ENCODE assay signal across 34 mouse cellular contexts in genomic region chr2:131868983-131869382, GRCm38 (mm10). TPM values are rescaled to one million over a fixed set of nuclear protein-coding genes. Genes with fewer than 3 reads are reported as not detected.
"Had no signal": no experiment of that assay in that cellular context is flagged by ENCODE, and none has a peak within 500 bp of the region (broad histone marks: within the 10 kb centered on the region; RNA-seq: fewer than 3 reads in every experiment).

No protein-coding gene starts in this region.

- H3K4me3 ChIP-seq: embryonic facial prominence, embryonic 10.5 days; embryonic facial prominence, embryonic 12.5 days; embryonic facial prominence, embryonic 13.5 days; embryonic facial prominence, embryonic 15.5 days; erythroblast, embryonic 14.5 days; forebrain, embryonic 10.5 days; forebrain, embryonic 12.5 days; forebrain, embryonic 13.5 days; forebrain, embryonic 15.5 days; gastrocnemius, adult 2 months; heart, adult 2 months had no signal

- H3K9me3 ChIP-seq: embryonic facial prominence, embryonic 10.5 days; embryonic facial prominence, embryonic 12.5 days; embryonic facial prominence, embryonic 15.5 days; forebrain, embryonic 12.5 days; forebrain, embryonic 13.5 days; forebrain, embryonic 15.5 days had no signal

- H3K27me3 ChIP-seq: embryonic facial prominence, embryonic 12.5 days; embryonic facial prominence, embryonic 13.5 days; embryonic facial prominence, embryonic 15.5 days; forebrain, embryonic 12.5 days; forebrain, embryonic 13.5 days; forebrain, embryonic 15.5 days had no signal

- H3K4me2 ChIP-seq: embryonic facial prominence, embryonic 12.5 days; embryonic facial prominence, embryonic 13.5 days; embryonic facial prominence, embryonic 15.5 days; forebrain, embryonic 12.5 days; forebrain, embryonic 13.5 days; forebrain, embryonic 15.5 days had no signal

- ATAC-seq: forebrain, embryonic 13.5 days; forebrain, embryonic 14.5 days; forebrain, embryonic 15.5 days; forebrain, embryonic 16.5 days; forebrain, postnatal 0 days had no signal

- H3K36me3 ChIP-seq: embryonic facial prominence, embryonic 10.5 days; embryonic facial prominence, embryonic 12.5 days; embryonic facial prominence, embryonic 13.5 days; embryonic facial prominence, embryonic 15.5 days; forebrain, embryonic 10.5 days; forebrain, embryonic 12.5 days; forebrain, embryonic 15.5 days had no signal

- DNase-seq: cerebellum, adult 2 months; cerebellum, adult 8-10 months; cerebellum, adult 9-10 months; cerebellum, adult 9-11 months; cerebellum, postnatal 10 days; cerebellum, postnatal 14 days; cerebellum, postnatal 25 days; cerebellum, postnatal 36 days; embryo, embryonic 11 days; forebrain, postnatal 0 days; gastrocnemius, adult 2 months; gastrocnemius, postnatal 10 days; gastrocnemius, postnatal 14 days; gastrocnemius, postnatal 25 days; gastrocnemius, postnatal 36 days; heart, adult 18-20 months; heart, adult 2 months had no signal

- H3K9ac ChIP-seq: embryonic facial prominence, embryonic 12.5 days; embryonic facial prominence, embryonic 13.5 days; embryonic facial prominence, embryonic 15.5 days; forebrain, embryonic 12.5 days; forebrain, embryonic 13.5 days; forebrain, embryonic 15.5 days; forebrain, postnatal 0 days had no signal

- H3K27ac ChIP-seq: embryonic facial prominence, embryonic 10.5 days; embryonic facial prominence, embryonic 12.5 days; embryonic facial prominence, embryonic 13.5 days; embryonic facial prominence, embryonic 15.5 days; forebrain, embryonic 10.5 days; forebrain, embryonic 12.5 days; forebrain, embryonic 13.5 days; forebrain, embryonic 15.5 days; gastrocnemius, adult 2 months; heart, adult 2 months had no signal

- H3K4me1 ChIP-seq: embryonic facial prominence, embryonic 15.5 days had no signal

RNA-seq across cellular contexts. Expression of gene Erv3, which starts 9.4 kb away (rescaled TPM):
- polyA plus RNA-seq: embryonic facial prominence, embryonic 10.5 days; embryonic facial prominence, embryonic 11.5 days; embryonic facial prominence, embryonic 12.5 days; embryonic facial prominence, embryonic 13.5 days; embryonic facial prominence, embryonic 14.5 days; erythroblast, embryonic 14.5 days; forebrain, embryonic 10.5 days; forebrain, embryonic 11.5 days; forebrain, embryonic 12.5 days; forebrain, embryonic 13.5 days; forebrain, embryonic 14.5 days; forebrain, embryonic 15.5 days; forebrain, embryonic 16.5 days; heart, adult 2 months had no signal

RNA-seq across cellular contexts. Expression of gene Prn, which starts 40.8 kb away (rescaled TPM):
- polyA plus RNA-seq: cerebellum, adult 2 months; cortical plate, adult 2 months; embryonic facial prominence, embryonic 10.5 days; embryonic facial prominence, embryonic 11.5 days; embryonic facial prominence, embryonic 12.5 days; embryonic facial prominence, embryonic 14.5 days; embryonic facial prominence, embryonic 15.5 days; erythroblast, embryonic 14.5 days; forebrain, embryonic 10.5 days; forebrain, embryonic 11.5 days; forebrain, embryonic 12.5 days; forebrain, embryonic 13.5 days; forebrain, embryonic 16.5 days; forebrain, postnatal 0 days; frontal cortex, adult 2 months; gonadal fat pad, adult 2 months; heart, adult 2 months had no signal
